Mouse (Mus musculus) liver, embryonic 14.5 days (tissue): ENCODE results near the gene Pstk.

ENCODE experiments used
- CTCF ChIP-seq: IDR thresholded peaks from 2 replicates; pipeline ENCODE4 v1.5.1; 2016; ENCODE audit warnings: antibody characterized with exemption, low read depth, control low read depth
- EP300 ChIP-seq: IDR thresholded peaks from 2 replicates; pipeline ENCODE4 v1.6.1; 2016; ENCODE audit warnings: antibody characterized with exemption, low read depth

DNA sequence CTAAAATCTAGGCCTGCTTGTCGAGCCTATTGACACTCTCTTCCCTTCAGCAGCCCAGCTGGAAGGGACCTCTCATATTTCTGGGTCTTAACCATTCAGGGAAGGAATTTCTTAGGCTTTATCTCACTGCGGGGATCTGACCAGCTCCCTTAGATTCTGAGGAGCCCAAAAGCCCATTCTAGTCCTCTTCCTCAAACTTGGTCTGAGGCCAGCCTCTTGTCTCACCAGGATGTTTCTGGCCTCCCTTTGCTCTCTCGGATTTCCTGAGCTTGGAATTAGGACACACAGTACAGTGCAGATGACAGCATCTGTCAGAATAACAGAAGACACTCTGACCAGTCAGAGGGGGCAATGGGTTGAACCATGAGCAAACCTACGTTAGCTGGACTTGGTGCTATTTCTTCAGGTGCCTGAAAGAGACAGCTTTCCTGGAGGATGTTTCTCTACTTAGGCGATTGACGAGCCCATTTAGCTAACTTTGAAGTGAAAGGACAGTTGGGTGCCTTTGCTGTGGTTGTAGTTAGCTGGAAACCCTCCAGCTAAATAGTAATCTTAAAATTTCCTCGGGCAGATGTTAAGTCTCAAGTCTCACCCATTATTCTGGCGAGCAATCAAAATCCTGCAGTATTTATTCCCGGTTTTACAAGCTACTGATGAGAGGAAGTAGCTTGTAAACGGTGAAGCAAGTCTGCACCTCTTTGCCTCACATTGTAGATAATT, 40.4 kb downstream of the Pstk start:
- TF ChIP-seq CTCF (no peak), EP300 (no peak)
